Mouse (Mus musculus) embryonic facial prominence, embryonic 10.5 days (tissue): ENCODE measurements at regions not wholly inside any gene's neighbourhood (a gene's known extent, or its start where the extent isn't known, plus 50 kb on each side); places are given as distances from the start of the nearest gene placed in this dataset.
A peak's percentile ranks its signal among the peaks of the same experiment; 100 is the strongest.

Source experiments
- DNase-seq: peaks from one replicate; pipeline ENCODE4 v3.0.0-alpha.2; 2017; ENCODE audit warnings: low spot score
- H3K27ac ChIP-seq: fragments of 300-500 bp; sonication (generic); replicated peaks from 2 replicates; pipeline ENCODE4 v1.5.1; 2016; ENCODE audit warnings: mild to moderate bottlenecking
- H3K27me3 ChIP-seq: fragments of 300-500 bp; sonication (generic); replicated peaks from 2 replicates; pipeline ENCODE4 v1.6.1; 2016; ENCODE audit warnings: low read depth, mild to moderate bottlenecking; ENCODE audit not compliant: poor library complexity, severe bottlenecking
- H3K36me3 ChIP-seq: fragments of 300-500 bp; sonication (generic); replicated peaks from 2 replicates; pipeline ENCODE4 v1.6.1; 2016; ENCODE audit warnings: mild to moderate bottlenecking, moderate library complexity
- H3K4me1 ChIP-seq: fragments of 300-500 bp; sonication (generic); 2 replicates; pipeline ENCODE4 v1.6.1; 2016
- H3K4me3 ChIP-seq: fragments of 300-500 bp; sonication (generic); 2 replicates; pipeline ENCODE4 v1.5.1; 2016; ENCODE audit warnings: mild to moderate bottlenecking, moderate library complexity
- H3K9me3 ChIP-seq: fragments of 300-500 bp; sonication (generic); 2 replicates; pipeline ENCODE4 v1.6.1; 2016; ENCODE audit warnings: mild to moderate bottlenecking
- WGBS: fragments of 180-500 bp; shearing (Covaris S2); methylation state at CpG from one replicate; pipeline ENCODE4 v1.1.7; 2016; 5-methylcytosine and 5-hydroxymethylcytosine counted together

DNA sequence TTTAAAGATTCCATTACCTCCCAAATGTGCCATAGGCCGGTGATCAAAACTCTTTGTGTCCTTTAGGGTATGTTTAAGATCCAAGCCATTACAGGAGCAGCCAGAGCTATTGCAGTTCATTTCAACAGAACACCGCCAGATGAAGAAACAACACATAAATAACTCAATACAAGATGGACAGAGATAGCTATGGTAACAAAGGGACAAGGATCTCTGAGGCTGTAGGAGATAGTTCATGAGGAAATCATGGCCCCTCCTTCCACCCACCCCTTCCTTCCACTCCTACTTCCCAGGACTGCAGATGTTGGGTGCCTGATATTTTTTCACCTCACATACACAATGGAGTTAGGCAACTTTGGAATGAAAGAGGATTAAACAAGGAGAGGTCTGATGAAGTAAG is 92.1 kb upstream of the Ofcc1 start:
- no peak overlapping the region for H3K27ac ChIP-seq
- DNase-seq: no peak
- 90% methylated on average over 2 of the region's 2 CpGs for WGBS
- no peaks in the 10 kb centered on the region for H3K9me3 ChIP-seq
- H3K4me1 ChIP-seq: no peaks in the 10 kb centered on the region
- 0 out of 2 replicates have a peak, but pooled peaks cover 3% of the 10 kb centered on the region for H3K27me3 ChIP-seq
- H3K36me3 ChIP-seq: no peaks in the 10 kb centered on the region
- H3K4me3 ChIP-seq: no peak overlapping the region

DNA sequence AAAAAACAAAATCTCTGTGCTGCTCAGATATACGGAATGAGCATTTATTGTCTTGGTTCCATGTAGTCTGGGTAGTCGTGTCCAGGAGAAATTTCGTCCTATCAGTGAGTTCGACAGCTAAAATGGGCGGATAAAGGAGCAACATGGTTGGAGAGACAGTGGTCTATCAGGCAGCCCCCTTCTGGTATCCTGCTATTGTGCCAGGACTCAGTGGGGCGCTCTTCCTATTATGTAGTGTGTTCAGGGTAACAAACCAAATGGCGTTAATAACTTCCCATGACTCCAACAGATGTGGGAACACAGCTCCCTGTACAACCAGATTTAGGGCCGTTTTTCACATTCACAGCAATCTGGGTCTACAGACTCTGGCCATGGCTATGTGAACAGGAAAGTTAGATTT is 68.6 kb upstream of the Ofcc1 start:
- no peak overlapping the region for H3K4me3 ChIP-seq
- H3K9me3 ChIP-seq: no peaks in the 10 kb centered on the region
- H3K36me3 ChIP-seq: no peaks in the 10 kb centered on the region
- no peak for DNase-seq
- WGBS: 87% methylated on average over 8 of the region's 8 CpGs
- H3K4me1 ChIP-seq: peaks cover 7% of the 10 kb centered on the region
- H3K27me3 ChIP-seq: no peaks in the 10 kb centered on the region
- H3K27ac ChIP-seq: no peak overlapping the region

DNA sequence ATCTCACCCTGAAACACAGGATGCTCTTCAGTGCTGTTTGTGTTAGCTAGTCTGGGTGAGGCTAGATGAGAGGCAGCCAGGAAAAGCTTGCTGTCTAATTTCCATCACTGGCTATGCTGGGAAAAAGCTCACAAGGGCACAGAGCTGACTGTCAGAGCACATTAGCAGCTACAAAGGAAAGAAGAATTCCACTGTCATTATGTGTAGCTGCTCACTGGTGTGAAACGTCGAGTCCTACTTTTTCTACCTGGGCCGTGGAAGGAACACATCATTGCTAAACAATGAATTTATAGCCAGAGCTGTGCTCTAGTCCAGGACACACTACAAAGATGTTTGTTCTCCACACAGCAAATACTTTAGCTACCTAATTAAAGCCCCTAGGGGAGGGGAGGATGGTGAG is 61.8 kb upstream of the Ofcc1 start:
- no peak for DNase-seq
- H3K27ac ChIP-seq: no peak overlapping the region

DNA sequence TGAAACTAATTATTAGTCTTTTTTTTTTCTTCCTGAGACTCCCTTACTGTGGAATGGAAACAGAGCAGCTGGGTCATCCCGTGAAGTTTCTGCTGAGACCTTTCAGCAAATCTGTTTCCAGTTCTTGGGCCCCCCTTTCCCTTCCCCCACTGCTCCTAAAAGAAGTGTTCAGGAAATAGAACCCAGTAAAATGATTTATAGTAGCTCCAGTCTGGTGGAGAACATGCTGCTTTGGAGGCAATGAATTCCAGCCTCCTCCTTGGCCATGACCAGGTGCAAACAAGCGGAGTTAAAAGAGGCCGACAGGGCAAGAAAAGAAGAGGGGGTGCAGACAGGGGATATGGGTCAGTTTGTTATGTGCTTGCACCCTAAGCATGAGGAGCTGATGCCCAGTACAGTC is 56.6 kb upstream of the Ofcc1 start:
- H3K9me3 ChIP-seq: no peaks in the 10 kb centered on the region
- H3K36me3 ChIP-seq: no peaks in the 10 kb centered on the region
- peaks cover 17% of the 10 kb centered on the region for H3K4me1 ChIP-seq
- no peaks in the 10 kb centered on the region for H3K27me3 ChIP-seq
- no peak overlapping the region for H3K27ac ChIP-seq
- DNase-seq: peak; percentile 32
- WGBS: 59% methylated on average over 3 of the region's 3 CpGs
- H3K4me3 ChIP-seq: no peak overlapping the region

More for the DNA sequence above, 61.8 kb upstream of the Ofcc1 start:
- WGBS: 72% methylated on average over 3 of the region's 3 CpGs
- H3K36me3 ChIP-seq: no peaks in the 10 kb centered on the region
- no peaks in the 10 kb centered on the region for H3K27me3 ChIP-seq
- H3K9me3 ChIP-seq: no peaks in the 10 kb centered on the region
- H3K4me3 ChIP-seq: no peak overlapping the region
- H3K4me1 ChIP-seq: peaks cover 5% of the 10 kb centered on the region

GRCm38 (mm10) chr13:40413074-40413473 is 51.8 kb upstream of the Ofcc1 start:
- Histone ChIP-seq H3K4me3 (no peak overlapping the region), H3K9me3 (no peaks in the 10 kb centered on the region), H3K27ac (no peak overlapping the region), H3K27me3 (no peaks in the 10 kb centered on the region), H3K36me3 (no peaks in the 10 kb centered on the region), H3K4me1 (peaks cover 12% of the 10 kb centered on the region)
- no peak for DNase-seq
- WGBS: 92% methylated on average over 11 of the region's 11 CpGs
